Mouse (Mus musculus) megakaryocyte, embryonic 14.5 days (primary cell): ENCODE data around the gene Chdh.

ENCODE experiments used
- FLI1 ChIP-seq: IDR thresholded peaks from 2 replicates; pipeline ENCODE4 v1.6.1; 2012; ENCODE audit warnings: low read length, inconsistent platforms, mixed read lengths
- GATA1 ChIP-seq: IDR thresholded peaks from 3 replicates; pipeline ENCODE4 v1.6.1; 2012; ENCODE audit warnings: mixed read lengths, low read length, inconsistent platforms, borderline replicate concordance

GRCm38 (mm10) chr14:29967611-29968010 lies 41.2 kb upstream of the Chdh start:
- TF ChIP-seq FLI1 (no peak), GATA1 (no peak)
